Mouse (Mus musculus): ENCODE measurements around the gene Hs3st6. TPM values are rescaled to one million over a fixed set of nuclear protein-coding genes. Genes with fewer than 3 reads are reported as not detected.

The Hs3st6 gene
- polyA plus RNA-seq, 1 experiment: 0.72 TPM

DNA sequence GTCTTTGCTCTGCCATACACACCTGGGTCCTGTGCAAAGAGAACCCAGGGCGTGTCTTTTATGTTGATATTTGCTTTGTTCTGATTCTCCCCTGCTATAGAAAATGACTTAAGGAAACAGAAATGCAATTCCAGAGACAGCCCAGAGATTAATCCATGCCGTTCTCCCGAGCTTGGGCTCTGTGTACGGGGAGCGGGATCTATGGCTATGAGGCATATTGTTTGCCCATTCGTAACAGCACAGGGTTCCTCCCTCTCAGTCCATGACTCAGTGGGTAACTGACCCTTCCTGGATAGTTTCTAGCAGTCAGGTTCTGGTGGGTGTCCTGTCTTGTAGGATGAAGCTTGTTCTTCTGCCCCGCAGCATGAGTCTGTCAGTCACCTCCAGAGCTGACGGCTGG is 22.4 kb downstream of the Hs3st6 start:
- Histone ChIP-seq H3K9me3 (replicated peaks; ENCODE audit: control insufficient read depth, insufficient read depth, low read length, poor library complexity, severe bottlenecking) (no peaks in the 10 kb centered on the region), H3K36me3 (ENCODE audit: control insufficient read depth, insufficient read depth, low read length, poor library complexity, severe bottlenecking) (no peaks in the 10 kb centered on the region), H3K4me1 (ENCODE audit: control insufficient read depth, insufficient read depth, low read length) (peaks cover 3% of the 10 kb centered on the region), H3K9ac (ENCODE audit: low read depth, poor library complexity, severe bottlenecking) (no peak overlapping the region), H3K4me3 (ENCODE audit: low read depth, low read length) (no peak overlapping the region), H3K27me3 (ENCODE audit: control insufficient read depth, insufficient read depth, low read length, poor library complexity, severe bottlenecking) (no peaks in the 10 kb centered on the region), H3K27ac (ENCODE audit: insufficient read depth, low read length) (no peak overlapping the region)
- TF ChIP-seq POLR2A (IDR thresholded peaks at IDR 0.05; ENCODE audit: insufficient read depth, low read length): no peak
- no peak for TF ChIP-seq CTCF (IDR thresholded peaks at IDR 0.05; ENCODE audit: low read depth, low read length)
- TF ChIP-seq EP300 (IDR thresholded peaks at IDR 0.05; ENCODE audit: insufficient read depth, low read depth, low read length): no peak

DNA sequence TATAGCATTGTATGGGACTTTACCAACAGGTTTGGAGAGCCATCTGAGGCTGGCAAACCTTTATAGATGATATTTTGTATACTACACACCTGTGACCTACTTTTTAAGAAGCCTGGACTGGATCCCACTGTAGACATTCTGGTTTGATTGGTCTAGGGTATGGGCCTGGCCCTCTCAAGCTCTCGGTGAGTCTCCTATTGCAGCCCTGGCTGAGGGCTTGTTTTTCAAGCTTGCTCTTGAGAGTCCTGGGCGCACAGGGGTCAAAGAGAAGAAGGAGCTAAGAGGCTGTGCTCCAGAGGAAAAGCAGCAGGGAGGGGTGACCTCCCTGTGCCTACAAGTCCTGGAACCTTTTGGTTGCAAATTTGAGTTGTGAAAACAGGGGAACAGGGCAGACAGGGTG is 24.3 kb downstream of the Hs3st6 start:
- TF ChIP-seq CTCF (IDR thresholded peaks at IDR 0.05; ENCODE audit: low read depth, low read length) (no peak), POLR2A (IDR thresholded peaks at IDR 0.05; ENCODE audit: insufficient read depth, low read length) (no peak), EP300 (IDR thresholded peaks at IDR 0.05; ENCODE audit: insufficient read depth, low read depth, low read length) (no peak)

DNA sequence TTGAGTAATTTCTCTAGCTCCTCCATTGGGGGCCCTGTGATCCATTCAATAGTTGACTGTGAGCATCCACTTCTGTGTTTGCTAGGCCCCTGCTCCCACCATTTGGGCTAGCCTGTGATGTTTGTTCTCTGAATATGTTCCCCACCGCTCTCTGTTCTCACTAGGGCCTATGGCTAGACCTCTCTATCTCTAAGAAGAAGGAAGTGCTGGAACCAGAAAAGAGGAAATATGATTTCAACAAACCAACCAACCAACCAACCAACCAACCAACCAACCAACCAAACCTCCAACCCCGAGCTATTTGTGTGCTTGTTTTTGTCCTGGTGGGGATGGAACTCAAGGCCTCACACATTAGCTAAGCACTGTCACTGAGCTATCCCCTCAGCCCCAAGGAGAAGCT is 28.0 kb downstream of the Hs3st6 start:
- no peak for TF ChIP-seq EP300 (IDR thresholded peaks at IDR 0.05; ENCODE audit: insufficient read depth, low read depth, low read length)
- TF ChIP-seq POLR2A (IDR thresholded peaks at IDR 0.05; ENCODE audit: insufficient read depth, low read length): no peak
- TF ChIP-seq CTCF (IDR thresholded peaks at IDR 0.05; ENCODE audit: low read depth, low read length): no peak
- H3K4me3 ChIP-seq (ENCODE audit: low read depth, low read length): no peak overlapping the region
- H3K9ac ChIP-seq (ENCODE audit: low read depth, poor library complexity, severe bottlenecking): no peak overlapping the region
- no peak overlapping the region for H3K27ac ChIP-seq (ENCODE audit: insufficient read depth, low read length)
- no peaks in the 10 kb centered on the region for H3K9me3 ChIP-seq (replicated peaks; ENCODE audit: control insufficient read depth, insufficient read depth, low read length, poor library complexity, severe bottlenecking)
- no peaks in the 10 kb centered on the region for H3K27me3 ChIP-seq (ENCODE audit: control insufficient read depth, insufficient read depth, low read length, poor library complexity, severe bottlenecking)
- no peaks in the 10 kb centered on the region for H3K36me3 ChIP-seq (ENCODE audit: control insufficient read depth, insufficient read depth, low read length, poor library complexity, severe bottlenecking)
- H3K4me1 ChIP-seq (ENCODE audit: control insufficient read depth, insufficient read depth, low read length): peaks cover 3% of the 10 kb centered on the region

More for the DNA sequence above, 24.3 kb downstream of the Hs3st6 start:
- Histone ChIP-seq H3K27ac (ENCODE audit: insufficient read depth, low read length) (no peak overlapping the region), H3K4me3 (ENCODE audit: low read depth, low read length) (no peak overlapping the region), H3K4me1 (ENCODE audit: control insufficient read depth, insufficient read depth, low read length) (peaks cover 3% of the 10 kb centered on the region), H3K27me3 (ENCODE audit: control insufficient read depth, insufficient read depth, low read length, poor library complexity, severe bottlenecking) (no peaks in the 10 kb centered on the region), H3K36me3 (ENCODE audit: control insufficient read depth, insufficient read depth, low read length, poor library complexity, severe bottlenecking) (no peaks in the 10 kb centered on the region), H3K9me3 (replicated peaks; ENCODE audit: control insufficient read depth, insufficient read depth, low read length, poor library complexity, severe bottlenecking) (no peaks in the 10 kb centered on the region), H3K9ac (ENCODE audit: low read depth, poor library complexity, severe bottlenecking) (no peak overlapping the region)

DNA sequence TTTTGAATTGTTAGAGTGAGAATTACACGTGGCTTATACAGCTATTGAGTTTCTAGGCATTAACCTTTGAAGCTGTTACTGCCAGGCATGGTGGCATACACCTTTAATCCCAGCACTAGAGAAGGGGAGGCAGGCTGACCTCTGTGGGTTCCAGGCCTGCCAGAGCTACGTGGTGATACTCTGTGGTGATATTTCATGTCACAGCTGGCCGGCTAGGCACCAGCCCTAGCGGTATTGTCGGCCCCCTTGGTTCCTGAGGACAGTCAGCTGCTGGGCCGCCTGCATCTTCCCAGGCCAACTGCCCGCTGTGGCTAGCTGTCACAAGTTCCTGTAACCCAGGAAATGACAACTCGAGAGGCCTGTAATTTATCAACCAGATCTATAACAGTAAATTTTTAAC is 39.4 kb downstream of the Hs3st6 start:
- peaks cover 2% of the 10 kb centered on the region for H3K4me1 ChIP-seq (ENCODE audit: control insufficient read depth, insufficient read depth, low read length)
- H3K27me3 ChIP-seq (ENCODE audit: control insufficient read depth, insufficient read depth, low read length, poor library complexity, severe bottlenecking): no peaks in the 10 kb centered on the region
- no peaks in the 10 kb centered on the region for H3K36me3 ChIP-seq (ENCODE audit: control insufficient read depth, insufficient read depth, low read length, poor library complexity, severe bottlenecking)
- H3K9me3 ChIP-seq (replicated peaks; ENCODE audit: control insufficient read depth, insufficient read depth, low read length, poor library complexity, severe bottlenecking): no peaks in the 10 kb centered on the region
- H3K4me3 ChIP-seq (ENCODE audit: low read depth, low read length): no peak overlapping the region
- no peak overlapping the region for H3K27ac ChIP-seq (ENCODE audit: insufficient read depth, low read length)
- H3K9ac ChIP-seq (ENCODE audit: low read depth, poor library complexity, severe bottlenecking): no peak overlapping the region
- TF ChIP-seq CTCF (IDR thresholded peaks at IDR 0.05; ENCODE audit: low read depth, low read length): no peak
- no peak for TF ChIP-seq EP300 (IDR thresholded peaks at IDR 0.05; ENCODE audit: insufficient read depth, low read depth, low read length)
- TF ChIP-seq POLR2A (IDR thresholded peaks at IDR 0.05; ENCODE audit: insufficient read depth, low read length): no peak

DNA sequence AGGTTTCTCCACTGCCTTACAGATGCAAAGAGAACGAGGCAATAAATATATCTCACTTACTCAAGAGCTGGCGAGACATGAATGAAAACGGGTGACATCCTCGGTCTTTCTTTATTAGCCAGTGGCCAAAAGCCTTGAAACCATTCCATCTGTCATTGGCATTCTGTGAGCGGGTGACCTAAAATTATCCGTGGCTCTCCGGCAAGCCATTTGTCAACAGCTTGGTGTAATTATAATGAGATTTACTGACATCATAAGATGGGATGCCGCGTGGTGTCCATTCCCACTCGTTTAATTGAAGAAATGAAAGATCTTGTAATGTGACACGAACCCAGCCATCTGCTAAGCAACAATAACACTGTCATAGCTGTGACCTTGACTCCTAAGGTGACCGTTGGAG is 42.0 kb downstream of the Hs3st6 start:
- no peak for TF ChIP-seq EP300 (IDR thresholded peaks at IDR 0.05; ENCODE audit: insufficient read depth, low read depth, low read length)
- no peak for TF ChIP-seq POLR2A (IDR thresholded peaks at IDR 0.05; ENCODE audit: insufficient read depth, low read length)
- TF ChIP-seq CTCF (IDR thresholded peaks at IDR 0.05; ENCODE audit: low read depth, low read length): no peak
- Histone ChIP-seq H3K4me1 (ENCODE audit: control insufficient read depth, insufficient read depth, low read length) (peaks cover 4% of the 10 kb centered on the region), H3K27me3 (ENCODE audit: control insufficient read depth, insufficient read depth, low read length, poor library complexity, severe bottlenecking) (no peaks in the 10 kb centered on the region), H3K27ac (ENCODE audit: insufficient read depth, low read length) (0 out of 2 replicates have a peak overlapping the region, but pooled peaks have one; percentile 25), H3K4me3 (ENCODE audit: low read depth, low read length) (no peak overlapping the region), H3K36me3 (ENCODE audit: control insufficient read depth, insufficient read depth, low read length, poor library complexity, severe bottlenecking) (no peaks in the 10 kb centered on the region), H3K9ac (ENCODE audit: low read depth, poor library complexity, severe bottlenecking) (no peak overlapping the region), H3K9me3 (replicated peaks; ENCODE audit: control insufficient read depth, insufficient read depth, low read length, poor library complexity, severe bottlenecking) (no peaks in the 10 kb centered on the region)

DNA sequence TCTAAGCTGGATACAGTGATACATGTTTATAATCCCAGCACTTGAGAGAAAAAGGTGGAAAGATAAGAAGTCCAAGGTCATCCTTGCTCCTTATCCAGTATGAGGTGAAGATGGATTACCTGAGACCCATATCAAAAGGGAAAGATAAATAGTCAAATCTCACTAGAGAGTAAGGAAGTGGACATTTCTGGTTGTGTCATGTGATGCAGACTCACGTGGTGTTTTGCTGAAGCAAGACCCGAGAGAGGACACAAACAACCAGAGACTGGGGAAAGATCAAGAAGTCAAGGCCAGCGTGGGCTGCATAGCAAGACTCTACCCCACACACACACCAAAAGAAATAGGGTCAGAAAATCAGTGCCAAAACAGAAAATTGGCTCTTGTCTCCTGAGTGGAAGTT is 44.2 kb downstream of the Hs3st6 start:
- TF ChIP-seq POLR2A (IDR thresholded peaks at IDR 0.05; ENCODE audit: insufficient read depth, low read length) (no peak), CTCF (IDR thresholded peaks at IDR 0.05; ENCODE audit: low read depth, low read length) (no peak), EP300 (IDR thresholded peaks at IDR 0.05; ENCODE audit: insufficient read depth, low read depth, low read length) (no peak)
- no peak overlapping the region for H3K4me3 ChIP-seq (ENCODE audit: low read depth, low read length)
- H3K9ac ChIP-seq (ENCODE audit: low read depth, poor library complexity, severe bottlenecking): no peak overlapping the region
- H3K27me3 ChIP-seq (ENCODE audit: control insufficient read depth, insufficient read depth, low read length, poor library complexity, severe bottlenecking): no peaks in the 10 kb centered on the region
- no peak overlapping the region for H3K27ac ChIP-seq (ENCODE audit: insufficient read depth, low read length)
- H3K4me1 ChIP-seq (ENCODE audit: control insufficient read depth, insufficient read depth, low read length): peaks cover 4% of the 10 kb centered on the region
- no peaks in the 10 kb centered on the region for H3K36me3 ChIP-seq (ENCODE audit: control insufficient read depth, insufficient read depth, low read length, poor library complexity, severe bottlenecking)
- no peaks in the 10 kb centered on the region for H3K9me3 ChIP-seq (replicated peaks; ENCODE audit: control insufficient read depth, insufficient read depth, low read length, poor library complexity, severe bottlenecking)
